Mouse (Mus musculus): ENCODE results near the gene Barhl2. TPM values are rescaled to one million over a fixed set of nuclear protein-coding genes. Genes with fewer than 3 reads are reported as not detected.

Gene Barhl2
- polyA plus RNA-seq, 1 experiment from 2014 or later: not detected

- WGBS (ENCODE audit: insufficient replicate concordance): 56% methylated on average over 3 of the region's 3 CpGs
Measured at GRCm38 (mm10) chr5:106445681-106446080, 12.3 kb downstream of the Barhl2 start.

DNA sequence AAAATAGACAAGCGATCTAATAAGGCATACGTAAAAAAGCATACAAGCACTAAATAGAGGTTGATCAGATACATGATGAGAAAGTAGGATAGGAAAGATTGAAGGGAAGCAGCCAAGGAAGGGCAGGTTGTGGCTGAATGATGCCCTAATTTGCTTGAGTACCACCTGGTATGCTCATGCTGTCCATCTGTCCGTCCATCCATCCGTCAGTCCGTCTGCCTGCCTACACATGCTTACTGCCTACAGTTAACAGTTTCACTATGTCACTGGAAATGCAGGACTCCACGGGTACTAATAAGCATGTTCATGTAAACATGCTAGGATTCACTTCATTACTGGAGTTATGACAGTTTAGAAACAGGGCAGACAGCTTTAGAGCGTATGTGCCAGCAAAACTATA, 19.1 kb downstream of the Barhl2 start:
- 69% methylated on average over 7 of the region's 7 CpGs for WGBS (ENCODE audit: insufficient replicate concordance)
- no peak for ATAC-seq (ENCODE audit: insufficient read depth)
- Histone ChIP-seq H3K4me3 (replicated peaks) (no peak overlapping the region), H3K9me3 (replicated peaks) (no peaks in the 10 kb centered on the region), H3K9ac (no peak overlapping the region), H3K36me3 (replicated peaks) (no peaks in the 10 kb centered on the region), H3K4me1 (replicated peaks) (no peaks in the 10 kb centered on the region), H3K27ac (replicated peaks) (no peak overlapping the region), H3K27me3 (peaks cover 2% of the 10 kb centered on the region; the same call in 1 of the 2 replicates), H3K4me2 (no peak overlapping the region)

More at GRCm38 (mm10) chr5:106445681-106446080, 12.3 kb downstream of the Barhl2 start:
- no peak overlapping the region for H3K4me2 ChIP-seq
- no peaks in the 10 kb centered on the region for H3K4me1 ChIP-seq (replicated peaks)
- no peak overlapping the region for H3K9ac ChIP-seq
- no peak overlapping the region for H3K4me3 ChIP-seq (replicated peaks)
- no peak for ATAC-seq (ENCODE audit: insufficient read depth)
- no peak overlapping the region for H3K27ac ChIP-seq (replicated peaks)
- H3K9me3 ChIP-seq (replicated peaks): no peaks in the 10 kb centered on the region
- H3K27me3 ChIP-seq: peaks cover 66% of the 10 kb centered on the region
- no peaks in the 10 kb centered on the region for H3K36me3 ChIP-seq (replicated peaks)

DNA sequence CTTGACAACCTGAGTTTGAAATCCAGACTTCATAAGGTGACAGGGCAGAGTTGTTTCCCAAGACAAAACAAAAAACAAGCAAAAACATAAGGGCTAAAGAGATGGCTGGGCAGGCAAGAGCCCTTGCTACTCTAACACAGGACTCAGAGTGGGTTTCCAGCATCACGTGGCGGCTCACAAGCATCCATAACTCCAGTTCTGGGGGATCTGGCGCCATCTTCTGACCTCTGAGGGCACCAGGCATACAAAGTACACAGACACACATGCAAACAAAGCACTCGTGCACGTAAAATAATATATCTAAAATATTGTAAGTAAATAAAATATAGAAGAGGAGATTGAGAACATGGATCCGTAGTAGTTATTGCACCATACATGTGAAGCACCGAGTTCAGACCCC, 31.9 kb downstream of the Barhl2 start:
- Histone ChIP-seq H3K9me3 (replicated peaks) (no peaks in the 10 kb centered on the region), H3K36me3 (replicated peaks) (no peaks in the 10 kb centered on the region), H3K27ac (replicated peaks) (no peak overlapping the region), H3K9ac (no peak overlapping the region), H3K27me3 (0 out of 2 replicates have a peak, but pooled peaks cover 3% of the 10 kb centered on the region), H3K4me1 (replicated peaks) (no peaks in the 10 kb centered on the region), H3K4me3 (replicated peaks) (no peak overlapping the region), H3K4me2 (no peak overlapping the region)
- no peak for ATAC-seq (ENCODE audit: insufficient read depth)
- 48% methylated on average over 7 of the region's 7 CpGs for whole genome bisulfite sequencing (ENCODE audit: insufficient replicate concordance)

DNA sequence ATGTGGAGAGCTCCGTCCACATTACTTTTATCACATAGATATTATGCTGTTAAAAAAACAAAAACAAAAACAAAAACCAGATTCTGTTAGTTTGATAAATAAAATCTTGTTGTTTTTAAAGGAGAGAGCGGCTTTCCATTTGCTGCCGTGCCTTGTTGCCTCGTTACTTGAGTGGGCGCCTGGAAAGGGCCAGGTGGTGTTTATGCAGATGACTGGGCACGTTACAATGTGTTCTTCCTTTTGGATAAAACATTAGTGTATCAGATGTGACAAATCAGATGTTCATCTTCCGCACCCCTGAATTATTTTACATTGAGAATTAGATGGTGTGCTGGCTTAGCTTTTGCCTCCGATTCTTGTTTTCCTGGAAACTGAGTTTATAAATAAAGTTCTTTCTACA, 37.1 kb downstream of the Barhl2 start:
- no peaks in the 10 kb centered on the region for H3K4me1 ChIP-seq (replicated peaks)
- H3K9ac ChIP-seq: no peak overlapping the region
- H3K4me2 ChIP-seq: no peak overlapping the region
- WGBS (ENCODE audit: insufficient replicate concordance): 68% methylated on average over 8 of the region's 8 CpGs
- no peaks in the 10 kb centered on the region for H3K9me3 ChIP-seq (replicated peaks)
- no peaks in the 10 kb centered on the region for H3K27me3 ChIP-seq
- no peaks in the 10 kb centered on the region for H3K36me3 ChIP-seq (replicated peaks)
- ATAC-seq (ENCODE audit: insufficient read depth): no peak
- no peak overlapping the region for H3K4me3 ChIP-seq (replicated peaks)
- no peak overlapping the region for H3K27ac ChIP-seq (replicated peaks)

- WGBS (ENCODE audit: insufficient replicate concordance): 68% methylated on average over 11 of the region's 11 CpGs
- no peaks in the 10 kb centered on the region for H3K27me3 ChIP-seq
- no peak overlapping the region for H3K9ac ChIP-seq
- H3K4me1 ChIP-seq (replicated peaks): no peaks in the 10 kb centered on the region
- H3K4me2 ChIP-seq: no peak overlapping the region
- no peak overlapping the region for H3K27ac ChIP-seq (replicated peaks)
- H3K9me3 ChIP-seq (replicated peaks): no peaks in the 10 kb centered on the region
- H3K4me3 ChIP-seq (replicated peaks): no peak overlapping the region
- no peak for ATAC-seq (ENCODE audit: insufficient read depth)
- H3K36me3 ChIP-seq (replicated peaks): no peaks in the 10 kb centered on the region
Measured at GRCm38 (mm10) chr5:106420370-106420769, 37.6 kb downstream of the Barhl2 start.

DNA sequence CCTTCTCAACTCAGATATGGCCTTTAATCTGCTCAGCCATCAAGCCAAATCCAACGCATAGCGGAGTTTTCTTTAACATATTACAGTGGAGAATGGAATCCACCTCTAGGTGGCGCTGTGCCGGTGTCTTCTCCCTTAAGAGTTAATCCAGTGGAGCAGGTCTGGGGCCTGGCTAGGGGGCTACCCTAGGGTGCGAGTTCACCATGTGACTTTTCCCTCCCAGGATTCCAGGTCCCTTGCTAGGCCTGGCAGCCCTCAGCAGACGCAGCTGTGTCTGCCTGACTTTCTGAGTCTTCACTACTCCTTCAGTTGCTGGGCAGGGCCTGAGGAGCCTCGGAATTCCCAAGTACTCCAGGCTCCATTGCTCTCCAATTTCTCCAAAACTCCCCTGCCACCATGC, 40.8 kb downstream of the Barhl2 start:
- H3K4me2 ChIP-seq: no peak overlapping the region
- no peak overlapping the region for H3K27ac ChIP-seq (replicated peaks)
- H3K9ac ChIP-seq: no peak overlapping the region
- H3K4me1 ChIP-seq (replicated peaks): no peaks in the 10 kb centered on the region
- 34% methylated on average over 7 of the region's 7 CpGs for WGBS (ENCODE audit: insufficient replicate concordance)
- H3K36me3 ChIP-seq (replicated peaks): no peaks in the 10 kb centered on the region
- H3K4me3 ChIP-seq (replicated peaks): no peak overlapping the region
- ATAC-seq (ENCODE audit: insufficient read depth): no peak
- no peaks in the 10 kb centered on the region for H3K27me3 ChIP-seq
- no peaks in the 10 kb centered on the region for H3K9me3 ChIP-seq (replicated peaks)

DNA sequence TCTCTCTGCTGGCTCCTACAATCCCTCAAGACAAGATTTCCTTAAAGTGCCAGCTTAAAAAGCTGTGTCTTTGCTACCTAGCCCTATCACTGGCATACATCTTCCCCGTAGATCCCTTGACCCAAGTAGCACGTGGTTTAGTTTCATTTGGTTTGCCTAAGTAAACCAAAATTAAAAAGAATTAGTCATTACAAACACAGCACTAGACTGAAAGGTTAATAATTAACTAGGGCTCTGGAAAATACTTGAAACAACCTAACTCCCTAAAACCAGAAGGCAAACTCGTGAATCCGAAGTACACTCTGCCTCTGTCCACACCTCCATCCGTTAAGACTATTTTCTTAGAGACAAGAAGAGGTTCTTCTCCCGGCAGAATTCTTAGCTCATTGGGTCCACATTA, 41.4 kb downstream of the Barhl2 start:
- H3K9ac ChIP-seq: no peak overlapping the region
- WGBS (ENCODE audit: insufficient replicate concordance): 49% methylated on average over 6 of the region's 6 CpGs
- no peak overlapping the region for H3K4me2 ChIP-seq
- no peaks in the 10 kb centered on the region for H3K27me3 ChIP-seq
- no peak for ATAC-seq (ENCODE audit: insufficient read depth)
- no peaks in the 10 kb centered on the region for H3K9me3 ChIP-seq (replicated peaks)
- no peaks in the 10 kb centered on the region for H3K4me1 ChIP-seq (replicated peaks)
- H3K27ac ChIP-seq (replicated peaks): no peak overlapping the region
- H3K36me3 ChIP-seq (replicated peaks): no peaks in the 10 kb centered on the region
- no peak overlapping the region for H3K4me3 ChIP-seq (replicated peaks)

GRCm38 (mm10) chr5:106415734-106416133, 42.2 kb downstream of the Barhl2 start:
- no peak for ATAC-seq (ENCODE audit: insufficient read depth)

DNA sequence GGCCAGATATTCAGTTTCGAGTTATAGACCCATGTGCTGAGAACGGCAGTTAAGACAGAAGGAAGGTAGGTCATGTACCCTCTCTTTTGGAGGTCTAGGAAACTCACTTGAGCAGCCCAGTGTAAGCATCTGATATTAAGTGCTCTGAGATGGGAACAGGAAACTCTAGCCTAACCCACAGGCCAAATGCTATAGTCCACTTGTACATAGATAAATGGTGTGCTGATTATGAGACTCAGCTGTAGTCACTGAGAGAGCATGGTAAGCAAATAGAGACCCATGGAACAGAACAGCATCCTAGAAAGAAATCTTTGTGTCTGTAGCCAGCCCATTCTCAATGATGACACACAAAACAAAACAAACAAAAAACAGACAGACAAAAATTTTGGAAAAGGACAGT, 55.2 kb downstream of the Barhl2 start:
- no peak overlapping the region for H3K27ac ChIP-seq (replicated peaks)
- no peaks in the 10 kb centered on the region for H3K27me3 ChIP-seq
- no peak for ATAC-seq (ENCODE audit: insufficient read depth)
- H3K36me3 ChIP-seq (replicated peaks): no peaks in the 10 kb centered on the region
- H3K9me3 ChIP-seq (replicated peaks): no peaks in the 10 kb centered on the region
- WGBS (ENCODE audit: insufficient replicate concordance): 46% methylated on average over 2 of the region's 2 CpGs
- H3K4me2 ChIP-seq: no peak overlapping the region
- H3K4me1 ChIP-seq (replicated peaks): no peaks in the 10 kb centered on the region
- no peak overlapping the region for H3K9ac ChIP-seq
- H3K4me3 ChIP-seq (replicated peaks): no peak overlapping the region

More at GRCm38 (mm10) chr5:106415734-106416133, 42.2 kb downstream of the Barhl2 start:
- no peaks in the 10 kb centered on the region for H3K9me3 ChIP-seq (replicated peaks)
- H3K4me1 ChIP-seq (replicated peaks): no peaks in the 10 kb centered on the region
- no peaks in the 10 kb centered on the region for H3K27me3 ChIP-seq
- H3K27ac ChIP-seq (replicated peaks): no peak overlapping the region
- no peak overlapping the region for H3K4me2 ChIP-seq
- H3K9ac ChIP-seq: no peak overlapping the region
- H3K4me3 ChIP-seq (replicated peaks): no peak overlapping the region
- H3K36me3 ChIP-seq (replicated peaks): no peaks in the 10 kb centered on the region
- WGBS (ENCODE audit: insufficient replicate concordance): 53% methylated on average over 6 of the region's 6 CpGs

Other genes starting within 250 kb of the Barhl2 start
- gene Gm17304, start 150.9 kb upstream of the Barhl2 start, polyA plus RNA-seq (2015; fragmentation: Nextera tagmentation; extraction: Ambion mirVana): not detected in 2 replicates
- 16.5 and 16.7 TPM in 2 replicates for gene Zfp644, start 239.1 kb upstream of the Barhl2 start, polyA plus RNA-seq (2015; fragmentation: Nextera tagmentation; extraction: Ambion mirVana)